Mouse (Mus musculus): ENCODE measurements around the gene Polq.

- TF ChIP-seq CTCF (IDR thresholded peaks at IDR 0.05; ENCODE audit: borderline replicate concordance, extremely low read depth, insufficient read depth, insufficient read length) (no peak), POLR2A (IDR thresholded peaks at IDR 0.05; ENCODE audit: borderline replicate concordance, extremely low read depth, insufficient read depth, insufficient read length, poor library complexity, severe bottlenecking) (no peak)
These were observed 32.5 kb upstream of the Polq start for GRCm38 (mm10) chr16:36979127-36979526.
